Mouse (Mus musculus) neural tube, embryonic 15.5 days (tissue): Measurements from ENCODE around the gene 5730522E02Rik. TPM values are rescaled to one million over a fixed set of nuclear protein-coding genes. Genes with fewer than 3 reads are reported as not detected.

ENCODE experiments used
- ATAC-seq: fragments of 200-750 bp; cut with Nextera tagmentation; 2 replicates; pipeline ENCODE4 v1.8.0; 2017; ENCODE audit warnings: mild to moderate bottlenecking, moderate TSS enrichment, moderate library complexity; ENCODE audit not compliant: low FRiP score
- H3K27ac ChIP-seq: fragments of 300-500 bp; sonication (generic); replicated peaks from 2 replicates; pipeline ENCODE4 v1.5.1; 2015; ENCODE audit warnings: mild to moderate bottlenecking, inconsistent platforms
- H3K27me3 ChIP-seq: fragments of 300-500 bp; sonication (generic); replicated peaks from 2 replicates; pipeline ENCODE4 v1.6.1; 2015; ENCODE audit warnings: inconsistent platforms
- H3K36me3 ChIP-seq: fragments of 300-500 bp; sonication (generic); 2 replicates; pipeline ENCODE4 v1.6.1; 2015; ENCODE audit warnings: inconsistent platforms
- H3K4me1 ChIP-seq: fragments of 300-500 bp; sonication (generic); 2 replicates; pipeline ENCODE4 v1.6.1; 2015; ENCODE audit warnings: inconsistent platforms
- H3K4me2 ChIP-seq: fragments of 300-500 bp; sonication (generic); 2 replicates; pipeline ENCODE4 v1.6.1; 2015; ENCODE audit warnings: inconsistent platforms, mild to moderate bottlenecking, moderate library complexity
- H3K4me3 ChIP-seq: fragments of 300-500 bp; sonication (generic); replicated peaks from 2 replicates; pipeline ENCODE4 v1.5.1; 2015; ENCODE audit warnings: mild to moderate bottlenecking, inconsistent platforms
- H3K9ac ChIP-seq: fragments of 300-500 bp; sonication (generic); replicated peaks from 2 replicates; pipeline ENCODE4 v1.6.1; 2015; ENCODE audit warnings: mild to moderate bottlenecking, inconsistent platforms
- H3K9me3 ChIP-seq: fragments of 300-500 bp; sonication (generic); replicated peaks from 2 replicates; pipeline ENCODE4 v1.6.1; 2016; ENCODE audit warnings: inconsistent platforms
- WGBS: fragments of 180-500 bp; shearing (Covaris S2); methylation state at CpG from one replicate; pipeline ENCODE4 v1.1.7; 2015; ENCODE audit warnings: mixed read lengths; 5-methylcytosine and 5-hydroxymethylcytosine counted together
- polyA plus RNA-seq: library from polyadenylated mRNA; unstranded; fragments of >200 nt; fragmentation: Nextera tagmentation; extraction: Ambion mirVana; gene quantifications from 2 replicates; pipeline ENCODE4 v1.2.1, GENCODE M21; 2015

5730522E02Rik gene
- polyA plus RNA-seq, 1 experiment from 2014 or later = 15.0 TPM

DNA sequence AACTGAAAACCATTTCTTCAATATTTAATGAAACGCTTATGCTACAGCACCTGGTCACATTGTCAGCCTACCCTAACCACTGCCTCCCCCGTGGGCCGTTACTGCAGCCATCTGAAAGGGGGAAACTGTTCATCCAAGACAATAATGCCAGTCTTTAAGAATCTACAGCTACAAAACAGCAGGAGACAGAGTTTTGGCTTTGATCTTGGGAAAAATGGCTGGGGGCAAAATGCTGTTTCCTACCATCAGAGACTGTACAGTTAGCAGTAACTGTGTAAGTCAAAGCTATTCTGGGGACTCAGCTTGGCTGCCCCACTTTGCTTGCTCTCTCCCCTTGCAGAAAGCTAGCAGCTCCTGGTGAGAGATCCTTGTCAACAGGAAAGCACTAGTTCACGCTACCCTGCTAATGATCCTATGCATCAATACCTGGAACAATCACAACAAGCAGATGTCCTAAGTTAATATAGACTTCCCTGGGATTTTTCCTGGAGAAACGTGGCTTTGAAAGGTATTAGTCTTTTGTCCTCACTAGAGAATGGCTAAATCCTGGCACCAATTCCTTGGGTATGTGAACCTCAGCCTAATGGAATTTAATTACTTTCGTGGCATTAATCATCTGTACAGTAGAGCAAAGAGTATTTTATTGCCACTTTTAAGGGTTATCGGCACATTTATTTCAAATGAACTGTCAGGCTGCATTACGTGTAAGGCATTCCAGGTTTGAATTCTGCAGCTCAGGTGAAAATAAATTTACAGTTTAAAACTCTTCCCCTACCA lies 89.6 kb downstream of the 5730522E02Rik start:
- peak; percentile 79 for ATAC-seq
- H3K9me3 ChIP-seq = no peaks in the 10 kb centered on the region
- H3K4me3 ChIP-seq = no peak overlapping the region
- WGBS = 20% methylated on average over 8 of the region's 8 CpGs
- peak overlapping the region; percentile 75 for H3K27ac ChIP-seq
- no peaks in the 10 kb centered on the region for H3K36me3 ChIP-seq
- peaks cover 8% of the 10 kb centered on the region for H3K4me1 ChIP-seq
- H3K9ac ChIP-seq = no peak overlapping the region
- H3K4me2 ChIP-seq = peak overlapping the region; percentile 15; the same call in 1 of the 2 replicates
- no peaks in the 10 kb centered on the region for H3K27me3 ChIP-seq

DNA sequence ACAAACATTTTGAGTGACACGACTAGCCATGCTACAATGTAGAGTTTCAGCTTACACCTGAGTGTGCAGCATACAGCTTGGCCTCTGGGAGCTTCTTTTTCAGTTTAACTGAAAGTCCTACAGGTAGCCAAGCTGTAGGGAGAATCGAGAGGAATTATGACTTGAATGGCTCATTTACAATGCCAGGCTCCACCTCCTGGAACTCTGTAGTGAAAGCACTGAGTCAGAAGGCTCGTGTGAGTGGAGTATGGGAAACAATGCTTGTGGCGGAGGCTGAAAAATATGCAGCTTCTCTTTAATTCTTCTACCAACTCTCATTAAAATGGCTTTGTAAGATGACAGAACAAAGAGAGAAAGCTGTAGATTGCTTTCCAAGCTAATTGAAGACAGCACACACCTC lies 92.9 kb downstream of the 5730522E02Rik start:
- WGBS = 41% methylated on average over 4 of the region's 4 CpGs
- Histone ChIP-seq H3K27me3 (no peaks in the 10 kb centered on the region), H3K4me1 (peaks cover 8% of the 10 kb centered on the region), H3K9me3 (no peaks in the 10 kb centered on the region), H3K4me2 (no peak overlapping the region), H3K36me3 (no peaks in the 10 kb centered on the region), H3K27ac (no peak overlapping the region), H3K9ac (no peak overlapping the region), H3K4me3 (no peak overlapping the region)
- no peak for ATAC-seq

DNA sequence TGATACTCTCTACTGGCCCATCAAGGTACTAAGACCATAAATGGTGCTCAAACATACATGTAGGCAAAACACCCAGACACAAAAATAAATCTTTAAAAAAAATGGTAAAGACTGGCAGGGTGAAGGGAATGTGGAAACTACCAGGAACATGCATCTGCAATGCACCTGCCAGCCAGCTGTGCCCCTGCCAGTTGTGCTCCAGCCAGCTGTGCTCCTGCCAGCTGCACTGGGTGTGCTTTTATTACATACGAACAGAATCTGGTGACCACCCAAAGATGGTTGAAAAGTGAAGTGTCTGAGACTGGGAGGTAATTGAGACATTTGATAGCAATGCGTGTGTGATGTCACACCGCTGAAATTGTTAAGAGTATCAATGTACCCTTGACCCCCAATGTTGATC lies 98.4 kb downstream of the 5730522E02Rik start:
- no peak overlapping the region for H3K4me3 ChIP-seq
- no peaks in the 10 kb centered on the region for H3K4me1 ChIP-seq
- H3K36me3 ChIP-seq = no peaks in the 10 kb centered on the region
- no peaks in the 10 kb centered on the region for H3K9me3 ChIP-seq
- H3K4me2 ChIP-seq = no peak overlapping the region
- no peak for ATAC-seq
- H3K27ac ChIP-seq = no peak overlapping the region
- H3K9ac ChIP-seq = no peak overlapping the region
- 83% methylated on average over 3 of the region's 3 CpGs for WGBS
- no peaks in the 10 kb centered on the region for H3K27me3 ChIP-seq

DNA sequence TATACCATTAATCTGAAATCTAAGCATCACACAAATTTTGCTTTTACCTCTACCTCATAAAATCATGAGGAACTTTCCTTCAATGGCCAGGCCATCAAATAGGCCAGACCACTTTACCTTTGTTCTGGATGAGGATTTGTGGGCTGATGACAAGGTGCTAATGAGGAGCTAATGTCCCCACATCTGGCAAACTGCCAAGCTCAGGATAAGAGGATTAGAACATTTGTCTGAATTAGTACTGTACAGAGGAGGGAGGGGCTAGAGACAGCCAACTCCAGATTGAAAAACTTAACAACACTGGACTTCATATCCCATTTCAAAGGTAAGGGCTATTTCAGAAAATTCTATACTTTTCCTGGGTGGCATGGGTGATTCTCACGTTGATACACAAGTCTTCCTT lies 101.9 kb downstream of the 5730522E02Rik start:
- Histone ChIP-seq H3K27ac (no peak overlapping the region), H3K27me3 (no peaks in the 10 kb centered on the region), H3K4me3 (no peak overlapping the region), H3K4me1 (peaks cover 2% of the 10 kb centered on the region), H3K9me3 (no peaks in the 10 kb centered on the region), H3K9ac (no peak overlapping the region), H3K36me3 (no peaks in the 10 kb centered on the region), H3K4me2 (no peak overlapping the region)
- no peak for ATAC-seq
- 76% methylated on average over 1 of the region's 1 CpGs for WGBS

DNA sequence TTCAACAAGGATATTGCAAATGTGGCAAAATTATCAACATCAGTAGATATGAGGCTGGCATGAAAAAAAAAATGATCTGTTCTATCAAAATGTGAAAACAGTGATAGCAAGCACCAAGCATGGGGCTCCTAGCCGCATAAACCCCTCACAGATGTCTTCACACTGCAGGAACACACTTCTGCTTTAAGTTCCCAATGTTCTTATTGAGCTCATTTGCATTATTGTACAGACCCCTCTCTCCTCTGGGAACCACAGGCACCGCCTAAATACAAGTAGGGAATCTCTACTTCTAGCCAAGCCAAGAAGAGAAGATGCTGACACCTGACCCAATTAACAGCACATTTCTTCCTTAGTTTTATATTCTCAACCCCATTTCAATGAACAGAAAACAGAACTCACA lies 105.9 kb downstream of the 5730522E02Rik start:
- H3K4me1 ChIP-seq = peaks cover 10% of the 10 kb centered on the region
- H3K27me3 ChIP-seq = no peaks in the 10 kb centered on the region
- H3K36me3 ChIP-seq = no peaks in the 10 kb centered on the region
- WGBS = 41% methylated on average over 2 of the region's 2 CpGs
- no peak for ATAC-seq
- H3K9ac ChIP-seq = no peak overlapping the region
- H3K4me3 ChIP-seq = no peak overlapping the region
- H3K4me2 ChIP-seq = no peak overlapping the region
- no peaks in the 10 kb centered on the region for H3K9me3 ChIP-seq
- no peak overlapping the region for H3K27ac ChIP-seq

DNA sequence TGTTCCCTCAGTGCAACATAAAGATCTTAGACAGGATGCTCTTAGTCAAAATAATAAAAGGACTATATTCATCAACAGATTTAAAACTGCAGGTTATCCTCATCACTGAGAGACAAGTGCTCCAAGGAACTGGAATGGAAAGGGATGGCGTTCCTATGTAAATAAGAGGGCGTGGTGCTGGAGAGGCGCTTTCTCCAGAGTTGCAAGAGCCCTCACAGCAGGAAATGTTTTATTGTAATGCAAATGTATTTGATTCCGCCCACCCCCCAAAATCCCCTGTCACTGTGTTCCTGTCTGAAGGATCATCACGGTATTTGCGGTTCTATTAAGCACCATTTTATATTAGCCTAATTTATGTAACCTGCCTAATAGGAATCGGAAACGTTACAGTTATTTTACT lies 106.9 kb downstream of the 5730522E02Rik start:
- no peaks in the 10 kb centered on the region for H3K9me3 ChIP-seq
- WGBS = 3% methylated on average over 8 of the region's 8 CpGs
- H3K27ac ChIP-seq = peak overlapping the region; percentile 54; the same call in 1 of the 2 replicates
- H3K9ac ChIP-seq = 0 out of 2 replicates have a peak overlapping the region, but pooled peaks have one; percentile 20
- peak overlapping the region; percentile 15; the same call in 1 of the 2 replicates for H3K4me3 ChIP-seq
- no peaks in the 10 kb centered on the region for H3K36me3 ChIP-seq
- peak; percentile 48; the same call in 1 of the 2 replicates for ATAC-seq
- H3K4me2 ChIP-seq = peak overlapping the region; percentile 55
- no peaks in the 10 kb centered on the region for H3K27me3 ChIP-seq
- peaks cover 10% of the 10 kb centered on the region for H3K4me1 ChIP-seq

DNA sequence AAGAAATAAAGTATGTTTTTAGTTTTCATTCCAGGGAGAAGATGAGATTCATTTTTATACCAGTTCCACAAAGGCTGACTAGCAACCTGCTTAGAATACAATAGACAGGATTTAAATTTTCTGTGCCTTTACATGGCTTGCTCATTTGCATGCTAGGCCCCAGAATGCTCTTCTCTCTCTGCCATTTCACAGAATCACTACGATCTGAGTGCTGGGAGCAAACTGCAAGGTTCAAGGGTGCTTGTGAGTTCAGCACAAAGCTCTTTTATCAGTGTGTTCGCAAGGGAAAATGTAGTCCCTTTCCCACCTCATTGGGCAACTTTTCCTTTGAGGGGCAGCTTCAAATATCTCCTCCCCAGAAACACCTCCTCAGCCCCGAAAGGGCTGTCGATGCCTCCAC lies 107.7 kb downstream of the 5730522E02Rik start:
- H3K9ac ChIP-seq = no peak overlapping the region
- WGBS = 17% methylated on average over 4 of the region's 4 CpGs
- no peaks in the 10 kb centered on the region for H3K27me3 ChIP-seq
- no peak for ATAC-seq
- H3K4me3 ChIP-seq = no peak overlapping the region
- peaks cover 10% of the 10 kb centered on the region for H3K4me1 ChIP-seq
- peak overlapping the region; percentile 55 for H3K4me2 ChIP-seq
- peak overlapping the region; percentile 49 for H3K27ac ChIP-seq
- H3K36me3 ChIP-seq = no peaks in the 10 kb centered on the region
- H3K9me3 ChIP-seq = no peaks in the 10 kb centered on the region

DNA sequence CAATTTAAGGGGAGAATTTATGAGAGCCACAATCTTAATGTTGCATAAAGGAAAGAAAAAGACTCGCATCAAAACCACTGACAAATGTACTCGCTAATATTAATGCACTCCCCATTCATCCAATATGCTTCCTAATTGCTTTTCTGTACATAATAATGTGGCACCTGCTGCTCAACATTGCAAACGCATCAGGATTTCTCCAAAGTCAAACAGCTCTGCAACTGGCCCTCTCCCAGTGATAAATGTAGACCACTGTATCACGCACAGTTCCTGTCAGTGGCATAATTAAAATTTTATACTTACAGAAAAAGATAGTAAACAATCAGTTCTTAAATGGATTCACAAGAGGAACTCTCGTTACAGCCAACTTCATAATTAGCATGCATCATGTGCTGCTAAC lies 110.5 kb downstream of the 5730522E02Rik start:
- Histone ChIP-seq H3K27me3 (no peaks in the 10 kb centered on the region), H3K4me2 (no peak overlapping the region), H3K4me1 (peaks cover 10% of the 10 kb centered on the region), H3K27ac (no peak overlapping the region), H3K9me3 (no peaks in the 10 kb centered on the region), H3K9ac (no peak overlapping the region), H3K36me3 (no peaks in the 10 kb centered on the region), H3K4me3 (no peak overlapping the region)
- 31% methylated on average over 5 of the region's 5 CpGs for WGBS
- no peak for ATAC-seq

DNA sequence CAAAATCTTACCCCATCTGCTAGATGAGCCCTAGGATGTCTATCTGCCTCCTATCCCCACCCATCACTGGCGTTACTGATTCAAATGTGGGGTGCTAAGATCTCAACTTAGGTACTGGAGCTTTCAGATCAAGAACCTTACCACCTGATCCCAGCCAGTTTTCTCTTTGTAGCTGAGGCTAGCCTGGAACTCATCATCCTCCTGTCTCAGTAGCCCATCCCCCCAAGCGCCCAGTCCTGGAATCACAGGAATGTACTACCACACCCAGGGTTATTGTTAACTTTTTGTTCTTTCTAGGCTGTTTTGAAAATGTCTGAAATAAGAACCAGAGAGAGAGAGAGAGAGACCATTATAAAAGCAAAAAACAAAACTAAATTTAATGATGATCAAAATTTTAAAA lies 111.6 kb downstream of the 5730522E02Rik start:
- Histone ChIP-seq H3K36me3 (no peaks in the 10 kb centered on the region), H3K4me2 (no peak overlapping the region), H3K4me1 (peaks cover 10% of the 10 kb centered on the region), H3K27ac (no peak overlapping the region), H3K9me3 (no peaks in the 10 kb centered on the region), H3K27me3 (no peaks in the 10 kb centered on the region), H3K9ac (no peak overlapping the region), H3K4me3 (no peak overlapping the region)
- 90% methylated on average over 2 of the region's 2 CpGs for WGBS
- no peak for ATAC-seq

DNA sequence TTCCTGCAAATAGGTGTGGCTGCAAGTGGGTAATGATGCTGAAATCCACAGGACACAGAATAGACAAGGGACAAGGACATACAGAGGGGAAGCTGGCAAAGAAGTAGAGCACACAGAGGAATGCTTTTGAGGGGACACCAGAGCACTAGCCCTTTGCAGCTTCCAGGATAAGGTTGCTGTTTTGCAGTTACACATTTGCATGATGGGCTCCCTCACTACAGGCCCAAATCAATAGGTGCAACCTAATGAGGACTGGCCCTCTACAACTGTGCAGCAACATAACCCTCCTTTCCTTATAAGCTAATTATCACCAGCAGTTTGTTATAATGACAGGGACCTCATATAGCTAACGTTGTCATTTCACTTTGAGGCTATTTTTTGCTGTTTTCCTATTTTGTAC lies 114.5 kb downstream of the 5730522E02Rik start:
- no peaks in the 10 kb centered on the region for H3K9me3 ChIP-seq
- no peak overlapping the region for H3K9ac ChIP-seq
- no peaks in the 10 kb centered on the region for H3K36me3 ChIP-seq
- 48% methylated on average over 1 of the region's 1 CpGs for WGBS
- H3K27ac ChIP-seq = no peak overlapping the region
- H3K4me3 ChIP-seq = no peak overlapping the region
- H3K27me3 ChIP-seq = no peaks in the 10 kb centered on the region
- H3K4me1 ChIP-seq = 0 out of 2 replicates have a peak, but pooled peaks cover 2% of the 10 kb centered on the region
- no peak overlapping the region for H3K4me2 ChIP-seq
- ATAC-seq = no peak

DNA sequence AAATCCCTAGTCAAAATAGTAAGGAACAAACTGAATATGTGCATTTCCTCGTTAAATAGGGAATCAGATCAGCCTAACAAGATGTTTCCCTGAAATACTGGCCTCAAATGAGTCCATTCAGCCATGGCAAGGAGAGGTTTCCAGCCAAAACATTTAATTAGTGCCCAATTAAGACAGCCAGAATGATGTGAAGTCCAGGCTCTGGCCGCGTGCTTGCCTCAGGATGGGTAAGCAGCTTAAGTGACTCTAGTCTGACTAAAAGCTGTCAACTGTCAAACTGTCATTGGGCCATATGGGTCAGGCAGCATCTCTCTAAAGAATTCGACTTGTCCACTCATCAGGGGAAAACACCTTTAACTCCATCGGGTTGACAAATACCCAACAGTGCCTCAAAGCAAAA lies 121.6 kb downstream of the 5730522E02Rik start:
- no peak overlapping the region for H3K4me3 ChIP-seq
- no peaks in the 10 kb centered on the region for H3K9me3 ChIP-seq
- no peak overlapping the region for H3K9ac ChIP-seq
- no peaks in the 10 kb centered on the region for H3K36me3 ChIP-seq
- no peaks in the 10 kb centered on the region for H3K27me3 ChIP-seq
- H3K4me2 ChIP-seq = no peak overlapping the region
- H3K27ac ChIP-seq = no peak overlapping the region
- ATAC-seq = no peak
- peaks cover 6% of the 10 kb centered on the region for H3K4me1 ChIP-seq
- WGBS = 64% methylated on average over 5 of the region's 5 CpGs

DNA sequence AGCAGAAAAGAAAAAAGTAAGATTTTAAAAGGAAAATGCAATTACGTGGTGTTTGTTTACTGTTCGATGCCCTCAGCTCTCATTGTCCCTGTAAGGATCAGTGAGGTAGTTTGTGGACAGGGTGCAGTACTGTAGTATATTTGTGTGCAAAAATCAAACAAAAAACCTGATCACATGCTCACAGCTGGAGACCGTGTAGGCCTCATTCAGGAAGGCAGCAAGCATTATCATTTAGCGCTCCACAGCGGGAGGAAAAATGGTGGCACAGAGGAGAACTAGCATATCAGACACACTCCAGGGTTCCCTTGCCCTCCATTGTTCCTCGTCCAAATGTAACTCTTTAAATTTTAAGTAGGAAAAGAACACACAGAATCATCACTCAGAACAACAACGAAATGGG lies 123.9 kb downstream of the 5730522E02Rik start:
- 41% methylated on average over 7 of the region's 7 CpGs for WGBS
- Histone ChIP-seq H3K9me3 (no peaks in the 10 kb centered on the region), H3K4me3 (no peak overlapping the region), H3K36me3 (no peaks in the 10 kb centered on the region), H3K4me1 (peaks cover 6% of the 10 kb centered on the region), H3K27ac (no peak overlapping the region), H3K4me2 (no peak overlapping the region), H3K27me3 (no peaks in the 10 kb centered on the region), H3K9ac (no peak overlapping the region)
- ATAC-seq = no peak; the same call in 1 of the 2 replicates
